Mouse (Mus musculus): Measurements from ENCODE around the gene Trpc5. TPM values are rescaled to one million over a fixed set of nuclear protein-coding genes. Genes with fewer than 3 reads are reported as not detected.

Gene Trpc5
- 15.3 and 17.5 TPM in 2 replicates for total RNA-seq (2014; rRNA removed)
- 2.8 and 3.8 TPM in 2 replicates for polyA plus RNA-seq (2015; fragmentation: Nextera tagmentation; extraction: Ambion mirVana)

DNA sequence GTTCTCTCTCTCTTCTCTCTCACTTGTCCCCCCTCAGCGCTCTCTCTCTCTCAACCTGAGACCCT is at the start of gene Trpc5:
Gene Trpc5 (minus strand): TSS at position 39 of the 65 bp plus-strand sequence.
- ATAC-seq, result no peak

DNA sequence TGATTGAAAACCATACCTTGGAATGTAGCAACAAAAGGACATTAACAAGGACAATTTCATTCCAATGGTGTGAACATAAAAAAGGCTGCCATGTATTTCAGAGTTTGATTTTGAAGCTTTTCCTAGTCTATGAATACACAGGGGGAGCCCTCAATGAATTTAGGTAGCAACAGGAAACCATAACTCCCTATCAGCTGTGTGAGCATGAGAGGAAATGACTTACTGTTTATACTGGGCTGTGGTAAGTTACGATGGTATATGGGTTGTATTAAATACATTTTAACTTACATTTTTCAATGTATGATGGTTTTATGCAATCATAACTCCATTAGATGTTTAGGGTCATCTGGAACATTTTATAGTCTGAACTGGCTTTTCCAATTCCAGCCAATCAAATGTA is 28.4 kb upstream of the Trpc5 start:
- DNase-seq, result no peak
- H3K4me2 ChIP-seq (ENCODE audit: low read depth), result no peak overlapping the region
- H3K27me3 ChIP-seq (ENCODE audit: insufficient read depth, low read length), result no peaks in the 10 kb centered on the region
- H3K4me1 ChIP-seq (ENCODE audit: insufficient read depth), result no peaks in the 10 kb centered on the region
- H3K9me3 ChIP-seq (ENCODE audit: low read length), result no peaks in the 10 kb centered on the region
- no peaks in the 10 kb centered on the region for H3K36me3 ChIP-seq (ENCODE audit: insufficient read depth)
- H3K4me3 ChIP-seq (ENCODE audit: low read depth, low read length), result no peak overlapping the region
- ATAC-seq, result no peak
- H3K27ac ChIP-seq (ENCODE audit: low read depth, low read length), result no peak overlapping the region
- TF ChIP-seq CTCF (IDR thresholded peaks at IDR 0.05; ENCODE audit: low read depth), result no peak
- no peak overlapping the region for H3K9ac ChIP-seq
- WGBS, result 85% methylated on average over 1 of the region's 1 CpGs

More for the DNA sequence above, at the start of gene Trpc5:
- 0% methylated on average over 1 of the region's 1 CpGs for WGBS
- 0 out of 2 replicates have a peak, but pooled peaks cover 2% of the 10 kb centered on the region for H3K27me3 ChIP-seq (ENCODE audit: insufficient read depth, low read length)
- H3K9me3 ChIP-seq (ENCODE audit: low read length), result no peaks in the 10 kb centered on the region
- H3K4me3 ChIP-seq (ENCODE audit: low read depth, low read length), result peak within 1 kb of the TSS; percentile 44
- TF ChIP-seq CTCF (IDR thresholded peaks at IDR 0.05; ENCODE audit: low read depth), result no peak
- DNase-seq, result no peak
- H3K9ac ChIP-seq, result peak within 1 kb of the TSS; percentile 46
- no peaks in the 10 kb centered on the region for H3K36me3 ChIP-seq (ENCODE audit: insufficient read depth)
- H3K27ac ChIP-seq (ENCODE audit: low read depth, low read length), result no peak within 1 kb of the TSS
- H3K4me2 ChIP-seq (ENCODE audit: low read depth), result peak within 1 kb of the TSS; percentile 58
- H3K4me1 ChIP-seq (ENCODE audit: insufficient read depth), result no peaks in the 10 kb centered on the region

DNA sequence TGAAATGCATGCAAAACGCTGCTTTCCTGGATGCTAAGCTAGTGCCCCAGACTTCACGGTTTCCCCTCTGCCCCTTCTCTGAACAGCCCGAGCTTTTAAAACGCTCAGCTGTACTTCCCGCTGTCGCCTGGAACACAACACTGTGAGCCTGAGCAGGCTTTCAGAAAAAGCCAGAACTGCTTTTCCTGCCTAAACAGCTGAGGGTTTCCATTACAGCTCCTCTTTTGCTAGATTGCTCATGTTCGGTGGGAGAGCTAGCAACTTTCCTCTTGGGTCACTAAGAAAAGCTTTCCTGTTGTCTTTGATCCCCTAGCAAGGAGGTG is 1.8 kb upstream of the Trpc5 start:
- 27% methylated on average over 7 of the region's 7 CpGs for WGBS
- Histone ChIP-seq H3K27ac (ENCODE audit: low read depth, low read length) (no peak overlapping the region), H3K4me1 (ENCODE audit: insufficient read depth) (no peaks in the 10 kb centered on the region), H3K4me3 (ENCODE audit: low read depth, low read length) (peak overlapping the region; percentile 44), H3K9ac (no peak overlapping the region), H3K9me3 (ENCODE audit: low read length) (no peaks in the 10 kb centered on the region), H3K36me3 (ENCODE audit: insufficient read depth) (no peaks in the 10 kb centered on the region), H3K27me3 (ENCODE audit: insufficient read depth, low read length) (0 out of 2 replicates have a peak, but pooled peaks cover 2% of the 10 kb centered on the region), H3K4me2 (ENCODE audit: low read depth) (peak overlapping the region; percentile 58)
- no peak for TF ChIP-seq CTCF (IDR thresholded peaks at IDR 0.05; ENCODE audit: low read depth)
- ATAC-seq (peak; percentile 66), DNase-seq (peak; percentile 67)

DNA sequence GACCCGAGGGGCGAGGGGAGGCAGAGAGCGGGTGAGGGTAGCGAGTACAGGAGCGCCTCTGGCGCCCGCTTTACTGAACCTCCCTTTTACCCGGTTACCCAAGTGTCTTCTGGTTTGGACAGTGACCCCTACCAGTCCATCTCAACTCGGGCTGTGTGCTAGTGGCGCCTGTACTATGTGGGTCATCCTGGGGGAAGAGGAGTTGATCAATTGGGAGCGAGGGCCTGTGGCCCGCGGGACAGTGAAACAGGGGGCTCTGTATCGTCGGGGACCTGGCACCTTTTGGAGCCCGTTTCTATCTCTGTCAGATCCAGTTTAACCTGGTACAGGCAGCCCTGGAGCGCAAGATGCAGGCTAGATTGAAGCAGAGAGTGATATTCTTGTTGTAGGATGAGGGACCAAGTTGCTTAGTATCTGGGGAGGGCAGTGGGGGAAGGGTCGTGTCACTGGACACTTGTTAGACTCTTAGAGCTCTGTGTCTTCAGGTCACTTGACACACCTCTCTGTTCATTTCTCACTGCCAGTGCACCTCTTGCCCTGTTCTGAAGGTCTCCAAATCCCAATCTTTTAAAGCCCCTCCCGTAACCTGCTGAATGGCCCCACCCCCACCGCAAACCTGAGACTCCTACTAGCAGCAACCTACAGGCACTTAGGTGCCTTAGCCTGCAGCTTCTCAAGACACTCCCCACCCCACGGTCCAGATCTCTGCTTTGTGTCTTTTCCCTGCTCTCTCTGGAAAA is 1.3 kb upstream of the Trpc5 start:
- peak overlapping the region; percentile 58 for H3K4me2 ChIP-seq (ENCODE audit: low read depth)
- 19% methylated on average over 19 of the region's 21 CpGs for WGBS
- peak; percentile 75 for ATAC-seq
- H3K36me3 ChIP-seq (ENCODE audit: insufficient read depth), result no peaks in the 10 kb centered on the region
- peak overlapping the region; percentile 46; the same call in 1 of the 2 replicates for H3K9ac ChIP-seq
- 0 out of 2 replicates have a peak, but pooled peaks have one; percentile 16 for TF ChIP-seq CTCF (IDR thresholded peaks at IDR 0.05; ENCODE audit: low read depth)
- DNase-seq, result peak; percentile 37
- no peak overlapping the region for H3K27ac ChIP-seq (ENCODE audit: low read depth, low read length)
- H3K9me3 ChIP-seq (ENCODE audit: low read length), result no peaks in the 10 kb centered on the region
- H3K27me3 ChIP-seq (ENCODE audit: insufficient read depth, low read length), result 0 out of 2 replicates have a peak, but pooled peaks cover 2% of the 10 kb centered on the region
- no peaks in the 10 kb centered on the region for H3K4me1 ChIP-seq (ENCODE audit: insufficient read depth)
- peak overlapping the region; percentile 44 for H3K4me3 ChIP-seq (ENCODE audit: low read depth, low read length)

DNA sequence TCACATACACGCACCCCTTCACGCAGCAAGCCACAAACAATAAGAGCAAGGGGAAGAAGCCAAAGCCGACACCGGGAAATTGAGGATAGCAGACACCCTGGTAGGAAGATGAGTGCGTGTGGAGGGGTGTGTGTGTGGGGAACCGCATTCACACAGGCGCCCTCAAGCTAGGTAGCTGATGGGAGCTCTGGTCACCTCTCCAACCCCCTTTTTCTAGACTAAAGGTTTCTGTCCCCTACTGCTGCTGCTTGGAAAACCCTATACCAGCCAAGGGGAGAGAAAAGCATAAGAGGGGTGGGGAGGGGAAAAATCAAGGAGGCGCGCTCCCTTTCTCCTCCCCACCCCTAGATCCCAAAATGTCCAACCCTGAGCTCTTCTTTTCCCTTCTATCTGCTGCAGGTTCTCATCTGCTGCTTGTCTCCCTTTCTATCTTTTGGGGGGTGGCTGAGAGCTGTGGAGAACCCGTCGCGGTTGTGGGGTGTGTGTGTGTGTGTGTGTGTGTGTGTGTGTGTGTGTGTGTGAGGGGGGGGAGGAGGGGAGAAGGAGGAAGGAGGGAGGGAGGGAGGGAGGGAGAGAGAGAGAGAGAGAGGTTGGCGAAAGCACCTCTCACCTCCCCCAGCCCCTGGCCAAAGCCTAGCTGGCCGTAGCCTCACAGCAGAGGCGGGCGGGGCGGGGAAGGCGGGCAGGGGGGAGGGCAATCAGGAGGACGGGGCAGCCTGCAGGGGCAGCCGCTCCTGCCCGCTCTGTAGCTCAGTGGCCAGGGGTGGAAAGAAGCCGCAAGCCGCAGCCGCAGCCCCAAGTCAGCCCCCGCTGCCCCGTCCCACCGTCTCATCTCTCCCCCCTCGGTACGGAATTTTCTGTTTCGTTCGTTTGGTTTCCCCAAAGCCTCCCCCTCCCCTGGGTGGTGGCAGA is 483 bp upstream of the Trpc5 start, which contains the start of gene Rtl4:
Gene Rtl4 (plus strand): TSS at position 701 of the 912 bp plus-strand sequence.
- peak within 1 kb of the TSS; percentile 58 for H3K4me2 ChIP-seq (ENCODE audit: low read depth)
- no peak within 1 kb of the TSS for H3K27ac ChIP-seq (ENCODE audit: low read depth, low read length)
- peak within 1 kb of the TSS; percentile 44 for H3K4me3 ChIP-seq (ENCODE audit: low read depth, low read length)
- H3K9ac ChIP-seq, result peak within 1 kb of the TSS; percentile 46
- peak; percentile 10 for DNase-seq
- peak; percentile 61 for ATAC-seq
- no peaks in the 10 kb centered on the region for H3K4me1 ChIP-seq (ENCODE audit: insufficient read depth)
- WGBS, result 23% methylated on average over 21 of the region's 31 CpGs
- TF ChIP-seq CTCF (IDR thresholded peaks at IDR 0.05; ENCODE audit: low read depth), result no peak
- H3K36me3 ChIP-seq (ENCODE audit: insufficient read depth), result no peaks in the 10 kb centered on the region
- H3K9me3 ChIP-seq (ENCODE audit: low read length), result no peaks in the 10 kb centered on the region
- 0 out of 2 replicates have a peak, but pooled peaks cover 2% of the 10 kb centered on the region for H3K27me3 ChIP-seq (ENCODE audit: insufficient read depth, low read length)

DNA sequence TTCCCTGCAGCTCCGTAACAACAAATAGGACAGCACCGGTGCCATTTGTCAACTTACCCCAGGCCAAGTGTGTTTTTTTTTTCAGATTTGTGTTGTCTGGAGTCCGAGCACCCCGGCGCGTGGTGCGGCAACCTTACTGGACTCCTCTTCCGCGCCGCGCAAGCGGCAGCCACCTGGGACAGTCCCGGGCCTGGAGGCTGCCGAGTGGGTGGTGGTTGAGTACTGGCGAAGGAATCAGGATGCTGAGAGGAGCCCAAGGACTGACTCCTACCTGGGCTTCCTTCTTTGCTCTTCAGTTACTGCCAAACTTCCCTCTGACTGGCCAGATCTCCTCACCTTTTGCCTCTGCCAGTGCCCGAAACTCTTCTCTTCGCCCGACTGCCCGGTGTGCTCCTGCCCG is 238 bp downstream of the Trpc5 start:
- Histone ChIP-seq H3K4me3 (ENCODE audit: low read depth, low read length) (peak overlapping the region; percentile 44), H3K4me1 (ENCODE audit: insufficient read depth) (no peaks in the 10 kb centered on the region), H3K9ac (peak overlapping the region; percentile 46; the same call in 1 of the 2 replicates), H3K36me3 (ENCODE audit: insufficient read depth) (no peaks in the 10 kb centered on the region), H3K27me3 (ENCODE audit: insufficient read depth, low read length) (0 out of 2 replicates have a peak, but pooled peaks cover 2% of the 10 kb centered on the region), H3K9me3 (ENCODE audit: low read length) (no peaks in the 10 kb centered on the region), H3K4me2 (ENCODE audit: low read depth) (peak overlapping the region; percentile 58), H3K27ac (ENCODE audit: low read depth, low read length) (no peak overlapping the region)
- ATAC-seq, result no peak
- no peak for TF ChIP-seq CTCF (IDR thresholded peaks at IDR 0.05; ENCODE audit: low read depth)
- 32% methylated on average over 20 of the region's 20 CpGs for WGBS
- DNase-seq, result no peak

DNA sequence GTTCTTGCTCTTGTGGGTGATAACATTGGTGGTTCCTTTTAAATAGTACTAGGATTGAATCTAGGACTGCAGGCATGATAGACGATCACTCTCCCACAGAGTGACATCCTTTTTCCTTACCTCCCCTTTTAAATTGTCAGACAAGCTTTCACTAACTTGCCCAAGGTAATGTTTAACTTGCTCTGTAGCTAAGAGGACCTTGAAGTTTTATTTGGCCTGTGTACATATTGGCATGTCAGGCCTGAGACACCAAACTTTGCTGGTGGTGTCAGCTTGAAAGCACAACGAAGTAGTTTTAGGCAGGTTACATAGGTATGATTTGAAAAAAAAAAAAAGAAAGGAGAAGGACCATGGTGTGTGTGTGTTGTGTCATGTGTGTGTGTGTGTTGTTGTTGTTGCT is 35.8 kb downstream of the Trpc5 start:
- no peaks in the 10 kb centered on the region for H3K36me3 ChIP-seq (ENCODE audit: insufficient read depth)
- DNase-seq (no peak), ATAC-seq (no peak)
- no peak overlapping the region for H3K27ac ChIP-seq (ENCODE audit: low read depth, low read length)
- H3K4me2 ChIP-seq (ENCODE audit: low read depth), result no peak overlapping the region
- 85% methylated on average over 2 of the region's 2 CpGs for WGBS
- no peak overlapping the region for H3K9ac ChIP-seq
- no peaks in the 10 kb centered on the region for H3K9me3 ChIP-seq (ENCODE audit: low read length)
- H3K4me1 ChIP-seq (ENCODE audit: insufficient read depth), result no peaks in the 10 kb centered on the region
- no peaks in the 10 kb centered on the region for H3K27me3 ChIP-seq (ENCODE audit: insufficient read depth, low read length)
- TF ChIP-seq CTCF (IDR thresholded peaks at IDR 0.05; ENCODE audit: low read depth), result no peak
- no peak overlapping the region for H3K4me3 ChIP-seq (ENCODE audit: low read depth, low read length)

All from forebrain, postnatal 0 days (tissue).